Mouse (Mus musculus): ENCODE results near the gene Plekha5. TPM values are rescaled to one million over a fixed set of nuclear protein-coding genes. Genes with fewer than 3 reads are reported as not detected.
A peak's percentile ranks its signal among the peaks of the same experiment; 100 is the strongest.

Gene Plekha5
- total RNA-seq, 4 experiments from 2014 or later = 18.2 to 29.2 (median 24.8) TPM

- no peak for DNase-seq (ENCODE audit: low spot score)
Measured at GRCm38 (mm10) chr6:140455851-140456250, 32.0 kb downstream of the Plekha5 start.

GRCm38 (mm10) chr6:140456393-140457163 is 32.7 kb downstream of the Plekha5 start:
- DNase-seq (ENCODE audit: low spot score) = no peak

GRCm38 (mm10) chr6:140460398-140460797 is 36.5 kb downstream of the Plekha5 start:
- DNase-seq (ENCODE audit: low spot score) = no peak

- DNase-seq (ENCODE audit: low spot score) = no peak
Measured at GRCm38 (mm10) chr6:140464818-140465217, 41.0 kb downstream of the Plekha5 start.

GRCm38 (mm10) chr6:140465946-140466646 is 42.2 kb downstream of the Plekha5 start:
- DNase-seq (ENCODE audit: low spot score) = no peak

GRCm38 (mm10) chr6:140466841-140467240 is 43.0 kb downstream of the Plekha5 start:
- no peak for DNase-seq (ENCODE audit: low spot score)

- no peak for DNase-seq (ENCODE audit: low spot score)
Measured at GRCm38 (mm10) chr6:140467851-140468250, 44.0 kb downstream of the Plekha5 start.

- DNase-seq (ENCODE audit: low spot score) = no peak
Measured at GRCm38 (mm10) chr6:140469791-140470190, 45.9 kb downstream of the Plekha5 start.

- DNase-seq (ENCODE audit: low spot score) = no peak
Measured at GRCm38 (mm10) chr6:140471751-140472150, 47.9 kb downstream of the Plekha5 start.

GRCm38 (mm10) chr6:140472345-140472744 is 48.5 kb downstream of the Plekha5 start:
- DNase-seq (ENCODE audit: low spot score) = peak; percentile 65

GRCm38 (mm10) chr6:140475393-140476087 is 51.7 kb downstream of the Plekha5 start:
- DNase-seq (ENCODE audit: low spot score) = no peak

GRCm38 (mm10) chr6:140476981-140477380 is 53.1 kb downstream of the Plekha5 start:
- DNase-seq (ENCODE audit: low spot score) = no peak

GRCm38 (mm10) chr6:140478031-140478430 is 54.2 kb downstream of the Plekha5 start:
- DNase-seq (ENCODE audit: low spot score) = no peak

- no peak for DNase-seq (ENCODE audit: low spot score)
Measured at GRCm38 (mm10) chr6:140478943-140479342, 55.1 kb downstream of the Plekha5 start.

GRCm38 (mm10) chr6:140480425-140481081 is 56.7 kb downstream of the Plekha5 start:
- DNase-seq (ENCODE audit: low spot score) = no peak

- DNase-seq (ENCODE audit: low spot score) = peak; percentile 82
Measured at GRCm38 (mm10) chr6:140481701-140482460, 58.0 kb downstream of the Plekha5 start.

- DNase-seq (ENCODE audit: low spot score) = peak; percentile 56
Measured at GRCm38 (mm10) chr6:140484170-140484569, 60.3 kb downstream of the Plekha5 start.

GRCm38 (mm10) chr6:140485636-140486035 is 61.8 kb downstream of the Plekha5 start:
- DNase-seq (ENCODE audit: low spot score) = no peak

- DNase-seq (ENCODE audit: low spot score) = no peak
Measured at GRCm38 (mm10) chr6:140486685-140487084, 62.8 kb downstream of the Plekha5 start.

- no peak for DNase-seq (ENCODE audit: low spot score)
Measured at GRCm38 (mm10) chr6:140487489-140487888, 63.6 kb downstream of the Plekha5 start.

- DNase-seq (ENCODE audit: low spot score) = no peak
Measured at GRCm38 (mm10) chr6:140488673-140489072, 64.8 kb downstream of the Plekha5 start.
